Mouse (Mus musculus) bone marrow, adult 2 months (tissue): ENCODE results near the gene Suco.

ENCODE experiments used
- CTCF ChIP-seq: fragments of 200-500 bp; IDR thresholded peaks from 2 replicates; pipeline ENCODE4 v1.5.1; 2011; ENCODE audit warnings: low read length, control low read depth; ENCODE audit not compliant: control insufficient read depth, insufficient read depth
- POLR2A ChIP-seq: fragments of 200-500 bp; IDR thresholded peaks from 2 replicates; pipeline ENCODE4 v1.6.1; 2011; ENCODE audit warnings: low read depth, mild to moderate bottlenecking, control low read depth, low read length, borderline replicate concordance; ENCODE audit not compliant: control insufficient read depth

DNA sequence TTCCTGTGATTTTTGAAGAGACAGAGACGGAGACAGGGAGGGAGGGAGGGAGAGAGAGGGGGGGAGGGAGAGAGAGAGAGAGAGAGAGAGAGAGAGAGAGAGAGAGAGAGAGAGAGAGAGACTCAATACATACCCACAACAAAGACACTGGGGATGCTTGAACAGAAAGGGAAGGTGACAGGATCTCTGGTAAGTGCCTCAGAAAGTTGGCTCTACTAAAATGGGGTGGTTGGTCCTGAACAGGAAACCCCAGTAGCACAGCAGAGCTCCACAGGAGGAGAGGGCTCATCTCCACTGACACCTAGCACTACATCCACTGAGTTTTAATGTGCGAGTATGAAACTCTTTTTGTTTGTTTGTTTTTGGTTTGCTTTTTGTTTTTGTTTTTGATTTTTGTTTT is 75.2 kb downstream of the Suco start:
- no peak for TF ChIP-seq POLR2A
- TF ChIP-seq CTCF: no peak
